Mouse (Mus musculus): ENCODE measurements around the gene Peak1.
A peak's percentile ranks its signal among the peaks of the same experiment; 100 is the strongest.

Gene Peak1

GRCm38 (mm10) chr9:56415935-56416607, 1.8 kb downstream of the Peak1 start:
- DNase-seq: no peak

- DNase-seq: no peak
Measured at GRCm38 (mm10) chr9:56415393-56415792, 2.5 kb downstream of the Peak1 start.

- DNase-seq: no peak
Measured at GRCm38 (mm10) chr9:56414322-56414721, 3.5 kb downstream of the Peak1 start.

- peak in 1 of 2 experiments; percentile 24 for DNase-seq
Measured at GRCm38 (mm10) chr9:56412716-56413115, 5.2 kb downstream of the Peak1 start.

- DNase-seq: no peak
Measured at GRCm38 (mm10) chr9:56409928-56410327, 7.9 kb downstream of the Peak1 start.

GRCm38 (mm10) chr9:56404619-56405018, 13.2 kb downstream of the Peak1 start:
- no peak for DNase-seq

GRCm38 (mm10) chr9:56396306-56396705, 21.6 kb downstream of the Peak1 start:
- DNase-seq: no peak

- no peak for DNase-seq
Measured at GRCm38 (mm10) chr9:56392857-56393256, 25.0 kb downstream of the Peak1 start.

- no peak for DNase-seq
Measured at GRCm38 (mm10) chr9:56382786-56383185, 35.1 kb downstream of the Peak1 start.

- peak; percentile 36 to 76 for DNase-seq
Measured at GRCm38 (mm10) chr9:56374401-56374800, 43.5 kb downstream of the Peak1 start.

- DNase-seq: no peak
Measured at GRCm38 (mm10) chr9:56370710-56371109, 47.2 kb downstream of the Peak1 start.

GRCm38 (mm10) chr9:56368814-56369213, 49.1 kb downstream of the Peak1 start:
- no peak for DNase-seq

GRCm38 (mm10) chr9:56363306-56363705, 54.6 kb downstream of the Peak1 start:
- DNase-seq: no peak

GRCm38 (mm10) chr9:56359261-56359660, 58.6 kb downstream of the Peak1 start:
- DNase-seq: no peak

GRCm38 (mm10) chr9:56355186-56355585, 62.7 kb downstream of the Peak1 start:
- DNase-seq: no peak

- no peak for DNase-seq
Measured at GRCm38 (mm10) chr9:56346321-56346720, 71.5 kb downstream of the Peak1 start.

- DNase-seq: no peak
Measured at GRCm38 (mm10) chr9:56339426-56340195, 78.3 kb downstream of the Peak1 start.

GRCm38 (mm10) chr9:56334363-56334762, 83.5 kb downstream of the Peak1 start:
- DNase-seq: no peak

- no peak for DNase-seq
Measured at GRCm38 (mm10) chr9:56332774-56333173, 85.1 kb downstream of the Peak1 start.

- DNase-seq: no peak
Measured at GRCm38 (mm10) chr9:56326511-56327005, 91.3 kb downstream of the Peak1 start.

GRCm38 (mm10) chr9:56325725-56326124, 92.1 kb downstream of the Peak1 start:
- no peak for DNase-seq

GRCm38 (mm10) chr9:56324576-56325355, 93.1 kb downstream of the Peak1 start:
- peak; percentile 14 to 22 for DNase-seq

GRCm38 (mm10) chr9:56321291-56321690, 96.6 kb downstream of the Peak1 start:
- no peak for DNase-seq
